Mouse (Mus musculus) cerebellum, postnatal 25 days (tissue): Measurements from ENCODE around the gene Aadacl2.
A peak's percentile ranks its signal among the peaks of the same experiment; 100 is the strongest.

ENCODE experiments used
- DNase-seq, 2 experiments: peaks; one replicate each; pipeline ENCODE4 v3.0.0; 2021; ENCODE audit warnings: mixed read lengths in 2 of 2

Gene Aadacl2

DNA sequence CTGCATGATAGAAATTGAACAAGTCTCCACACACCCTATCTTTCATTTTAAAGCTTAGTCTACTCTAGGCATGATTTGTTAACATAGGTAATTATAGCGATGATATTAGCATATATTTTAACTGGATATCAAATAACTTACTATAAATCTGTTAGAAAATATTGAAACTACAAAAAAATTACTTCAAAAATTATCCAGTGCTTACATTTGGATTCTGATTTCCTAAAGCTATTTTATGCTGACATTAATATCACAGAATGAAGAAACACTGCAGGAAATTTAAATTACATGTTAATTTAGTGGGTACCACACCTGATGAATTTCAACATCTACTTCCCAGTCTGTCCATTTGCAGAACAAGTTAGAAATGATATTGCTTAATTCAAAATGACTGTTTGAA, at the start of gene Aadacl2:
TSS of gene Aadacl2 (plus strand) at position 301 of the 400 bp plus-strand sequence.
- no peak for DNase-seq

DNA sequence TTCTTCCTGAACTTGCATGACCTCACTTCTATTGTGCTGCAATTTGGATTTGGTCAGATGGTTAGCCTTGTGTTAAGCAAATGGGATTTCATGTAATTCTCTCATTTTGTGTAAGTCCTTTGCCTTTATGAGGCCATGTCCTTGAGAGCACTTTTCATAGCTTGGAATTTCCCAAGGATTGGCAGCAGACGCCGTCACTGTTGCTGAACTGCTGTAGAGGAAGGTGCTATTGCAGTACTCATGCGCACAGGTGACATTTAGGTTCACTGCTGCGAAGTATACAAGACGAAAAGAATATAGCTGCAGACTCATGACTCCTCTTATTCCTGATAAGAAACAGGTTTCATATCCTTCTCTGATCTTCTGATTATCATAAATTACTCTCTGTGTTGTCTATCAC, 35.7 kb upstream of the Aadacl2 start:
- DNase-seq: no peak

DNA sequence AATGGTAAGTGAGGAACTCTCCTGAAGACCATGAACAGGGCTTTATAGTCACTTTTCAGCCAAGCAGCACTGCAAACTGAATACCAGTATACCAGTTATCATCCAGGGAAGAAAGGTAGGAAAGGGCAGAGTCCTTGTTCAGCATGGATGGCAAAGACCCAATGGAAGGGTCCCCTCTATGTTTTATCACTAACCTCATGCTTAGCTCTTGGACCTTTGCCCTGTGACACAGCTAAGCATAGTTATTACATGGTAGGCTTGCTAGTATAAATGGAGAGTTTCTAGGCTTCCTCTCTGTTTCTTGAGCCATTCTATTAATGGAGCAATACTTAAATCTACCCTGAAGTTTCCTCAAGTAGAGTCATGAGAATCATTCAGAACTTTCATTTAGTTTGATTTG, 32.0 kb upstream of the Aadacl2 start:
- no peak for DNase-seq

DNA sequence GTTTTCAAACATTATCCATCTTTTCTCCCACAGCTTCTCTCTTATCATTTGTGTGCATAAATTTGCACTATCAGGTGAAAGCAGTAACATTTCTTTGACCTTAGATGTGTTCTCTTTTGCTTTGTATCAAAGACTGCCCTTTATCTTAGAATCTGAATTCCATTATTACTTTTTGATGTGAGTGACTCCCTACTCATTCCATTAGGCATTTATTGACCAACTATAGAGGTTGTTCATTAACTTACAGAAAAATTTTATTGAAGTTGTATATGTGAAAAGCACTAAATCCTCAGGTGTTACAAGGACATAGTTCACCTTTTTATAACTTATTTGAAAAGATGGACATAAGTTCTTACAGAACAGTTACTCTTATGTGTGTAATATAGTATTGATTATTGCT, 2.9 kb upstream of the Aadacl2 start:
- DNase-seq: no peak

DNA sequence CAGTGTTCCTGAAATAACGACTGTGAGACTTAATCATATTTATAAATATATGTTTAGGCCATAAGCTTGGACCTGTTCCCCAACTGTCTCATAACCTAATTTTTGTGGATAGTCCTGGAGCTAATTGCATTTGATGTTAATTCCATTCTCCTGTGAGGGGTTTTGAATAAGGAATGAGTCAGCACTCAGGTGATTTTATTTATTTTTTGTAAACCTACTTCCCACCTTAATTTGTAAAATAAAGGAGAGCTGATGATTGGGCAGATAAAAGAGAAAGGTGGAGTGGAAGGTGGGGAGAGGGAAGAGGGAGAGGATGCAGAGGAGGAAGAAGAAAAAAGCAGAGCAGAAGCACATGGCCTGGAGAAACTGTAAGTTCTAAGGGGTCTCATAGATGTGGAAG, 18.9 kb downstream of the Aadacl2 start, which contains the start of gene Aadac:
TSS of gene Aadac (plus strand) at position 301 of the 400 bp plus-strand sequence.
- DNase-seq: no peak

DNA sequence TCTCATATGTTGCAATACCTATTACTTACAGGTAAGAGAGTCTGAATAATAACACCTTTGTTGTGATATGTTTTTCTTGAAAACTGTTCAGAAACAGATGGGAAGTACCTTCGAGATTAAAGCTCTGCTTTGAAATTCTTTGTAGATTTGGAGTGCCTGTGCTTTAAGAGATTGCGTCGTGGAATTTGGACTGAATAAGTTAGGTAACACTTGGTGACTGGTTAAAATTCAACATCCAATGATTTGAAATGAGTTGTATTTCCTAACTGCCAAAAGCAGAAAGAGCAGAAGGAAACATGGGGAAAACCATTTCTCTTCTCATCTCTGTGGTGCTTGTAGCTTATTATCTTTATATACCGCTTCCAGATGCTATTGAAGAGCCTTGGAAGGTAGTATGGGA, 25.0 kb downstream of the Aadacl2 start:
- no peak for DNase-seq

DNA sequence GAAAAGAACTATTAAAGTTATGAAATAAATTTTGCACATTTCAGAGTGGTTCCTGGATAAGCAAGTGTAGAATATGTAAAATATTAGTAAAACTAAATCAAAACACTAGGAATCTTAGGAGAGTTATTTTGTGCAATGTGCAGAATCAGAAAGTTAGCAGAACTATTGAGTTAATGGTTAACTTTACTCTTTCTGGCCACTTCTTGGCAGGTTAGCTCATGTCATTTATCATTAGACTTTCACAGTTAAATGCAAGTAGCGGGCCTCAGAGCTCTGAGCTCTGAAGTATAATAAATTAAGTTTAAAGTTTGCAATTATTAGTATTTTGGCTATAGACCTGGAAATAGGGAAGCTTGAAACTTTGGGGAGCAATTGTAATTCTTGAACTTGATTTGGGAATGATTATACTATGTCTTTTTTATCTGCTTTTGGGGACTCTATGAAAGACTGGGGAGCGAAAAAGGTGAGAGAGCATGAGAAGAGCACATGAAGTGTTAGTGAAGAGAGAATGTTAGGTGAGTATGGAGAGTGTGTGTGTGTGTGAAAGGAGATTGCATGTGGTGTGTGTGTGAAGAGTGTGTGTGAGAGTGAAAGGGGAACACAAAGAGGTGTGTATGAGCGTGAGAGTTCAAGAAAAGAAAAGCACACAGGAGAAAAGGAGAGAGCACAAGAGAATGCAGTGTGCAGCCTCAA, 39.8 kb downstream of the Aadacl2 start:
- no peak for DNase-seq

DNA sequence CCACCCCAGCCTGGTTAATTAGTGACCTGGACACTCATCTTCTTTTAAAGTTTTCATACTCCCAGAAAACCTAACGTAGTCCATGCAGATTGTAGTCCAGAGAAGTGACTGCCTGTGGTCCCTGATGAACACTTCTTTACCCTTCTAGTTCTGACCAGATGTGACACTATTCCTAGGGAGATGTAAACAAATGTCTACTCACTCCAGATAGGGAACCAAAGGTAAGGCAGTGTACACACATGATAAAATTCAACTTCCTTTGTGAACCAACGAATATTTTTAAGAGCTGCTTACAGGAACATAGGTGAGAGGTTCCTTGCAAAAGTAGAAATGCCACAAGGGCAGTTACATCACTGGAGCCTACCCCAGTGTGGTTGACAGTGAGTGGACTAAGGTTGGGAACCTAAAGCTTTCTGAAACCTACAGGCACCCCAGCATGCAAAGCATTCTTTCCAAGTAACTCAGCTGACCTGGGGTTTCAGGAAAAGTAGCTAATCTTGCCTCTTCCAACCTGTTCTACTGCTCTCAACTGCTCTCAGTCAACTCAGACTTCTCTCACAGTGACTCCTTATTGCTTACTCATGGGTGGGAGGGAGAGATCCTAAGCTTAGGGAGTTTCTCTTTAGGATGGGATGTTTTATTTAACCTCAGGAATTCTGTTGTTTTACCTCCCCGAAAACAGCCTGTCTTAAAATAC, 46.8 kb downstream of the Aadacl2 start:
- no peak for DNase-seq

DNA sequence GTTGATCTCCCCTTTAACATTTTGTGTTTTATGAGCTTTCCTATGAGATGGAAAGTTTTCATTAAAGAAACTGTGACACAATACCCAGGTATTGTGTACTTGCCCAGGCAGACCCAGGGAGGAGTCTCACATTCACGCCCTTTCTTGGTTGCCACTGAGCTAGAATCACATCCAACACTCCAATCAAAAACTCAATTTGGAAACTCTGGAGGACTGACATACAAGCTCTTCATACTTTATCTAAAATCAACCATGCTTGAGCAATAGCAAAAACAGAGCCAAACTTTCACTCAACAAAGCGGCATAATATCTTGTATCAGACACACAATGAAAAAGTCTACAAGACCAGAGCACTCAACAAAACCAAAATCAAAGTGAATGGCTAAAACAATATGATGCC, 47.4 kb downstream of the Aadacl2 start:
- DNase-seq: no peak

DNA sequence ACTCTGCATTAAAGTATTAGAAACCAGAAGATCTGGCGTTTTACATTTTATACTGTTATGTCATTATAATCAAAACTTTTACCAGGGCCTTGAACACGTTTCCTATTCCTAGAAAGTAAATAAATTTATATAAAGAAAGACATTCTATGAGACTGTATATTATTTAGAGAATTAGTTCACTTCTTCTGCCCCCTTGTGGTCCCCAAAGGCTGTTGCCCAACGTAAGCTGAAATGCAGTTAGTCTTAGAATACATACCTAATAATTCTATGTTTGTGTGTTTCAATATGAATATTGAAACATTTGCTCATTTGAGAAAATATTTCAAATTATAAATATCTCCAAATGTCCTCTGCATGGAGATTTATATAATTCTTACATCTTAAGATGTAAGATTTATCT, 49.9 kb downstream of the Aadacl2 start:
- peak in 1 of 2 experiments; percentile 12 for DNase-seq

DNA sequence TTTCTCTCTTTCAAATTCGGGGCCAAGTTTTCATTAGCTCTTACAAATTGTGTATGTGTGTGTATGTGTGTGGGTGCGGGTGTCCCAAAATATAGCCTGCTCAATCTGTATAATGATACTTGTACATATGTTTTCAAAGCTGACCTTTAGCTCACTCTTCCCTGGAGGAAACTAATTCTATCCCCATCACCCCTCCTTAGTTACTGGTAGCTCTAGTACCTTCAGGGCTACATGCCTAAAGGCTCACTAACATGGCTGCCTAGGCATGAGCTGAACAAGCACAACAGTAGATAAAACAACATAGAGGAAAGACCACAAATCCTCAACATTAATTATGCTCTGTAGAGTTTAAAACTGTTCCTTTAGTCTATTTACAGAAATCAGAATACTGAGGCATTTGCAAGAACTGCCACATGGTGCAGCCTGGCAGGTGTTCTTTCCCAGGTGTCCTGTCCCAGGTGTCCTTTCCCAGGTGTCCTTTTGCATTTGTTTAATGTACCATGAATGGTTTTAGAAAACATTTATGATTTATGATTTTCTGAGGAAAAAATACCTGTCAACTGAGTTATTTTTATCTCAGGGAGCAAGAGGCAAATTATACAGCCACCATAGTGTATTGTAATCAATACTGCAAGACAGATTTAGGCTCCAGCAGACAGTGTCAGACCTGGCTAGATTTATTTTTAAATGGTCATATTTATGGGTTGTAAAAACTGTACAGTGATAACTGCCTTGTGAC, 50.7 kb downstream of the Aadacl2 start:
- peak; percentile 46 to 63 for DNase-seq

DNA sequence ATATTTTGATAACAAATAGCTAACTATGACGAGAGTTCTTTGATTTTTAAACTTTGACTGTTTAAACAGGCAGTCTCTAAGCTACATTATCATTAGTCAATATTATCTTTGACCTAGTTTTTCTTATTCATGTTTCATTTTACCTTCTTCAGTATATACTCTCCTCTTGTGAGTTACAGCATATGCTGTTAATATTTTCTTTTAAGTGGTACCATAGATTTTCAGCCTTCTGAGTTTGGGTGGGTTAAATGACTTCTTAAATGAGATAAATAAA, 51.2 kb downstream of the Aadacl2 start:
- no peak for DNase-seq
